Mouse (Mus musculus): ENCODE results near the gene Syn3.
"Not testable (repeated sequence)": the region's sequence is repeated elsewhere in the genome, so short reads cannot be mapped to it uniquely, and the experiment has no call there.

Gene Syn3

GRCm38 (mm10) chr10:86030743-86031142 is 468.0 kb downstream of the Syn3 start:
- no peak for DNase-seq

GRCm38 (mm10) chr10:86026807-86027206 is 471.9 kb downstream of the Syn3 start:
- not testable (repeated sequence) for DNase-seq

- no peak for DNase-seq
Observed at GRCm38 (mm10) chr10:86026354-86026753, 472.3 kb downstream of the Syn3 start.

- no peak for DNase-seq
Observed at GRCm38 (mm10) chr10:86025906-86026305, 472.8 kb downstream of the Syn3 start.

GRCm38 (mm10) chr10:86023149-86023548 is 475.5 kb downstream of the Syn3 start:
- no peak for DNase-seq

GRCm38 (mm10) chr10:86022474-86022816 is 476.3 kb downstream of the Syn3 start:
- DNase-seq, result no peak

- DNase-seq, result peak; percentile 87
Observed at GRCm38 (mm10) chr10:86021749-86022473, 476.8 kb downstream of the Syn3 start, which contains the start of gene Fbxo7. TSS of gene Fbxo7 (plus strand) at chr10:86021972.

- DNase-seq, result no peak
Observed at GRCm38 (mm10) chr10:86021408-86021748, 477.3 kb downstream of the Syn3 start.

GRCm38 (mm10) chr10:86018813-86019212 is 479.9 kb downstream of the Syn3 start:
- DNase-seq, result no peak

GRCm38 (mm10) chr10:86017781-86018180 is 480.9 kb downstream of the Syn3 start:
- no peak for DNase-seq

- DNase-seq, result no peak
Observed at GRCm38 (mm10) chr10:86011781-86012180, 486.9 kb downstream of the Syn3 start, which contains the start of gene Bpifc. TSS of gene Bpifc (minus strand) at chr10:86011895.

- DNase-seq, result no peak
Observed at GRCm38 (mm10) chr10:86011172-86011571, 487.5 kb downstream of the Syn3 start.

GRCm38 (mm10) chr10:86010636-86011035 is 488.1 kb downstream of the Syn3 start:
- DNase-seq, result no peak

GRCm38 (mm10) chr10:86009688-86010087 is 489.0 kb downstream of the Syn3 start:
- DNase-seq, result no peak

- no peak for DNase-seq
Observed at GRCm38 (mm10) chr10:86006455-86006854, 492.2 kb downstream of the Syn3 start.

All from kidney, adult 11 months (tissue).